Mouse (Mus musculus) ES-E14 (cell line): ENCODE results near the gene 4930404N11Rik.

ENCODE experiments used
- CHD2 ChIP-seq: IDR thresholded peaks from 2 replicates; pipeline ENCODE4 v1.6.1; 2014; ENCODE audit warnings: mild to moderate bottlenecking, low read depth, low read length, inconsistent platforms
- HCFC1 ChIP-seq: IDR thresholded peaks from 2 replicates; pipeline ENCODE4 v1.6.1; 2012; ENCODE audit warnings: low read length, inconsistent platforms, borderline replicate concordance; ENCODE audit not compliant: insufficient read depth
- ZNF384 ChIP-seq: IDR thresholded peaks from 2 replicates; pipeline ENCODE4 v1.6.1; 2012; ENCODE audit warnings: low read depth, low read length, inconsistent platforms

DNA sequence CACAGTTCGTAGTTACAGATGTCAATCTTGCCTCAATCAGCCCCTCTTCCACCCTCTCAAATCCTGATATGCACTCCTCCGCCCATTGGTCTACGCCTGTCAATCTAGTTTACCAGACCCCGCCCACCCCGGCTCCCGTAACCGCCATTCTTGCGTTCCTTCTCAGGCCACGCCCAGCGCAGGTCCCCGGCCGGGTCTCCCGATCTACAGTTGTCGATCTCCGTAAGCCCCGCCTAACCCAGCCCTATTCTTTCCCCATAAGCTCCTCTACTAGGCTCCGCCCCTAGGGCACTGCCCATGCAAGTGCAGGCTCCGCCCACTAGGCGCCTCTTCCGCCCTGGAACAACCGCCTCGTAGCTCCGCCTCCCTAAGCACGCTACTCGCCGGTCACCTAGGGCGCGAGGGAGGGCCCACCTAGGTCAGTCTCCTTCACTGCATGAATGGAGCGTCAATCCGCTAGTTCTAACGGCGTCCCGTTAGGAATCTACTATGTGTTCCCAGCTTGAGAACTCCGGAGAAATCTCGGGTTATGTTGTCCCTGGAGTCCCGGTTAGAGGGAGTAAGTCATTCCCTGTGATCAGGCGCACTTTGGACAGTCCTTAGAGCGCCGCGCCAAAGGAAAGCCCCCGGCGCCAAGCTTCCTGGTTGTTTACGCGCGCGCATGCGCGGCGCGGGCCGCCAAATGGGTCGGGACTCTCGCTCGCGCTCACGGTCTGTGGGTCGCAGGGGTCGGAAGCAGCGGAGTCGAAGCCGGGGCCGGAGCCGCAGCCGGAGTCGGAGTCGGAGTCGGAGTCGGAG is 44.9 kb downstream of the 4930404N11Rik start, which contains the start of gene Cactin:
- TF ChIP-seq CHD2 = no peak
- TF ChIP-seq HCFC1 = peak; percentile 88
- TF ChIP-seq ZNF384 = no peak
